Mouse (Mus musculus) cerebellum, adult 18-20 months (tissue): ENCODE data around the gene Cdc42bpb.

ENCODE experiments used
- DNase-seq, 2 experiments: peaks; one replicate each; pipeline ENCODE4 v3.0.0; 2021

Gene Cdc42bpb

GRCm38 (mm10) chr12:111275150-111275841 lies 102.2 kb downstream of the Cdc42bpb start:
- peak; percentile 25 to 44 for DNase-seq

- peak in 1 of 2 experiments; percentile 36 for DNase-seq
These were observed 102.9 kb downstream of the Cdc42bpb start for GRCm38 (mm10) chr12:111274447-111275149.

- no peak for DNase-seq
These were observed 103.5 kb downstream of the Cdc42bpb start for GRCm38 (mm10) chr12:111274006-111274405.

GRCm38 (mm10) chr12:111272420-111272819 lies 105.1 kb downstream of the Cdc42bpb start:
- peak; percentile 82 to 88 for DNase-seq

GRCm38 (mm10) chr12:111271966-111272365 lies 105.6 kb downstream of the Cdc42bpb start:
- no peak for DNase-seq

GRCm38 (mm10) chr12:111271406-111271805 lies 106.1 kb downstream of the Cdc42bpb start:
- DNase-seq = no peak

- DNase-seq = no peak
These were observed 106.8 kb downstream of the Cdc42bpb start, which contains the start of gene Amn for GRCm38 (mm10) chr12:111270629-111271277. TSS of gene Amn (plus strand) at chr12:111271095.

GRCm38 (mm10) chr12:111267673-111268325 lies 109.7 kb downstream of the Cdc42bpb start:
- no peak for DNase-seq

- DNase-seq = no peak
These were observed 110.9 kb downstream of the Cdc42bpb start for GRCm38 (mm10) chr12:111266592-111266991.

GRCm38 (mm10) chr12:111265212-111265611 lies 112.3 kb downstream of the Cdc42bpb start:
- DNase-seq = no peak

- DNase-seq = no peak
These were observed 113.9 kb downstream of the Cdc42bpb start for GRCm38 (mm10) chr12:111263650-111264049.

GRCm38 (mm10) chr12:111251227-111251626 lies 126.3 kb downstream of the Cdc42bpb start:
- no peak for DNase-seq

- DNase-seq = no peak
These were observed 127.4 kb downstream of the Cdc42bpb start for GRCm38 (mm10) chr12:111250116-111250515.

- DNase-seq = no peak
These were observed 128.4 kb downstream of the Cdc42bpb start for GRCm38 (mm10) chr12:111249095-111249494.

GRCm38 (mm10) chr12:111246808-111247464 lies 130.6 kb downstream of the Cdc42bpb start:
- no peak for DNase-seq

GRCm38 (mm10) chr12:111245070-111245469 lies 132.4 kb downstream of the Cdc42bpb start:
- no peak for DNase-seq

- peak; percentile 32 to 38 for DNase-seq
These were observed 133.8 kb downstream of the Cdc42bpb start for GRCm38 (mm10) chr12:111243733-111244132.
